Mouse (Mus musculus) c-Kit-positive CD71-positive TER-119-positive erythroid progenitor cells, embryonic 14.5 days (primary cell): Measurements from ENCODE around the gene Rhox12.

Experiments
- DNase-seq: peaks from one replicate; pipeline ENCODE4 v3.0.0-alpha.2; 2013; ENCODE audit warnings: low spot score

Gene Rhox12

DNA sequence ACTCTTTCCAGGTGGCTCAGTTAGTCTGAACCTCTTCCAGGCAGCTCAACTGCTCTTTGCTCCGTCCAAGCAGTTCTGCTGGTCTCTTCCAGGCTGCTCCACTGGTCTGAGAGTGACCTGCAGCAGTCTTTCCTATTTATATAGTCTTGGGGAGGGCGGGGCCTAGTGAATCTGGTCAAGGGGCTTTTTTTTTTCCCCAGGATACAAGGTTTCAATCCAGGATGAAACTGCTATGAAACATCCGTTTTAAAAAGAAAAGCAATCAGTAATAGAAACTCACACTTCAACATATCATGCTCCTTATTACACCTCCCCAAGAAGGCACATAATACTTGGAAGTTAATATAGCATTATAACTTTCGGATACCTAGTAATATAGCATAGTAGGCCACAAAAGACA lies at the start of gene Rhox12:
Gene Rhox12, minus strand, starts transcription at position 101 of the 400 bp plus-strand sequence.
- DNase-seq = no peak

DNA sequence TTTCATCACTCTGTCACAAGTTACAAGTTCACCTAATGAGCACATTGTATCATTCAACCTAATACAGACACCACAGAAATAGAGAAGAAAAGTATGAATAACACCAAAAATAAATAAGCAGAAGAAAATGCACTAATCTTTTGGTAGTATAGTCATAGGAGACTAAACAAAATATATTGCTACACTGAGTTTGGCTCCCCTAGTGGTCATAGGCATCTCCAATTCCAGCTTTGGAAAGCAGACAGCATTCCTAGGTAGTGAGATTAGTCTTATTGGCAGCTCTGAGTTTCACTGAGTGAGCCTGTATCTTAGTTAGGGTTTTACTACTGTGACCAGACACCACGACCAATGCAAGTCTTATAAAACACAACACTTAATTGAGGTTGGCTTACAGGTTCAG lies 48.4 kb upstream of the Rhox12 start:
- DNase-seq = no peak

DNA sequence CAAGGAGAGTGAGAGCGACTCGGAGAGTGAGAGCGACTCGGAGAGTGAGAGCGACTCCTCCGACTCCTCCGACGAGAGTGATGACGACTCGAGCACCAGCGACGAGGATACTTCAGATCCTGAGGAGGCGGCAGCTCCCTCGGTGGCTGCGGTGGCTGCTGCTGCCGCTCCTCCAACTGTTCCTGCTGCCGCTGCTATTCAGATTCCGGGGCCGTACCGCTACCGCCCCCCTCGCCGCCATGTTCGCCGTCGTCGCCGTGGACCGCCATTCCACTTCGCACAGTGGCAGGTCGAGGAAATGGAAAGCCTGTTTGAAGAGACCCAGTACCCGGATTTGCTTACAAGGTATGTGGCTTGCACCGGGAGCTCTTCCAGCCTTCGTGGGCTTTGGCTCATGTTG lies 10.8 kb upstream of the Rhox12 start:
- DNase-seq = no peak

DNA sequence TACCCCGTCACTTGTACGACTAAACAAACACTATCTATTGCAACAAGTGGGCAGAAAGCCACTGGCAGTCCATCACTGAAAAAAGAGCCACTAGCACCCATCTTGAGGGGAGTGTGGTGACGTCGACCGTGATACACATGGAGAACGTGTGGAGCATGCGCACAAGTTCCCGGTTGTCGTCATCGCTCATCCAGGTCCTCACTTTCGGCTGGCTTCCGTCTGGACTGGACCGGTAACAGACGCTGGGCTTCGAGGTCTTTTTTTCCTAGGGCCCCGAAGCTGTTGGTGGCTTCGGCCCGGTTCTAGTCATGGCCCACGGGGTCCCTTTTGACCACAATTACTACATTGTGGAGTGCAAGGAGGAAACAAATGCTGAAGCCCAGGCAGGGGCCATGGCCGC lies 10.3 kb upstream of the Rhox12 start, which contains the start of gene Rhox13:
Gene Rhox13, plus strand, starts transcription at position 238 of the 400 bp plus-strand sequence.
- no peak for DNase-seq

DNA sequence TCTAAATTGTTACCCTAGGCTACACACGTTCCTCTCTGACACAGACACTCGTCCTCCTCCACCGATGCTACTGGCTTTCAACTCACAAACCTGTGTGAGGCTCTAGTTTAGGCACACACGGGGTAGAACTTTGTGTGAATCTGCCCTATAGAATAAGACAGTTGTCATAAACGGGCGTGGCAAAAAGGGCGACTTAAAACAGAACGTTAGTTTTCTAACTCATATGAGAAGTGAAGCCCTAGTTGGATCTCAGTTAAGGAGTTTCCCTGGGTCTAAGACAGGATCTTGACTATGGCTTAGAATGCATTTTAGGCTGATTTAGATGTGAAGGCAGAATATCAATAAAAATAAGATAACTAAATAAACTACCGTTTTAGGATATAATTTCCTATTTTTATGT lies 25.7 kb downstream of the Rhox12 start, which contains the start of gene Rhox11:
Gene Rhox11, minus strand, starts transcription at position 101 of the 400 bp plus-strand sequence.
- no peak for DNase-seq

DNA sequence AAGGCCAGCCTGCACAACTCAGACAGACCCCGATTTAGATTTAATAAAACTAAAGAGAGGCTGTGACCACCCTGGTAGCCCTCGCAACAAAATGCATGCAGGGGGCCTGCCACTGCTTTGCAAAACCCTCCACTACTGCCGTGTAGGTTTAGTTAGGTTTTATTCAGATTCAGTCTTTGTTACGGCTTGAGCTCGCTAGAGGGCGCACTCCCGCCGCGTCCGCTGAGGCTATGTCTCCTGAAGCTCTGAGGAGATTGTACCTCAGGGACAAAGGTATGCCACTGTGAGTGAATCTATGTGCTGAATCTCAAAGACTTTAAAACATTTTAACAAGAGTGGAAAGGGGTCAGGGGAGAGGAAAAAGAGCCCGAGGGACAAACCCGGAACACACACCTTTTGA lies 26.5 kb downstream of the Rhox12 start:
- no peak for DNase-seq

DNA sequence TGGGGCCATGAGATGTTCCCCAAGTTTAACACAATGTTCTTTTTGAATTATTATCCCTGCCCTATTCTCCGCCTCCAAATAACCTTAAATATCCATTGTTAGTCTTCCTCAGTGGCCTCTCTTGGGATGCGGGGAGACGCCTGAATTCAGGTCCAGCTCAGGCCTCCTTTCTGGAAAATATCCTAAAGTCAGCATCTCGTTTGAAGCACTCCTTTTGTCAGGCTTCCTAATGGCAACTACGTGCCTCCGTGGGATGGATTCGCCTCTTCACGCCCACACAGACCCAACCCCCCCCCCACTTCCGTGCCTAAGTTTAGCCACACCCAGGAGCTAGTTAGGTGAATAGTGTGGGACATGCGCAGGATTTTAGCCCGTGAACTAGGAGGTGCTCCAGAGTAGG lies 44.5 kb downstream of the Rhox12 start, which contains the start of gene Rhox10:
Gene Rhox10, plus strand, starts transcription at position 301 of the 400 bp plus-strand sequence.
- DNase-seq = no peak

DNA sequence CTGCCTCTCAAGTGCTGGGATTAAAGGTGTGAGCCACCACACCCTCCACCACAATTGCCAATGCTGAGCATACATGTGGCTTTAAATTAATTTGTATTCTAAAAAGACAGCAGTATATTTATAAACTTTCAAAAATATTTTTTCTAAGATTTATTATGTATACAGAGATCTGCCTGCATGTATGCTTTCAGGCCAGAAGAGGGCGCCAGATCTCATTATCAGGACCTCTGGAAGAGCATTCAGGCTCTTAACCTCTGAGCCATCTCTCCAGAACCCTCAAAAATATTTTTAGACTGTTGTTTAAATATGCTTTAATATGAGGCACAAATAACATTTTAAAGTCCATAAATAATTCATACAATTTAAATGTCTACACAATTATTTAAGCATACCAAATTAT lies 49.2 kb downstream of the Rhox12 start:
- DNase-seq = peak; percentile 5
